In genomic region chr15:83740676-83741422, GRCm38 (mm10) we compare ENCODE assay signal across 10 mouse cellular contexts. TPM values are rescaled to one million over a fixed set of nuclear protein-coding genes. Genes with fewer than 3 reads are reported as not detected.
DNase-seq lines count a peak whose midpoint lies in the region; ATAC-seq lines count a peak whose summit lies in the region.
"Had no signal": no experiment of that assay in that cellular context is flagged by ENCODE, and none has a peak within 500 bp of the region (broad histone marks: within the 10 kb centered on the region; RNA-seq: fewer than 3 reads in every experiment).

No protein-coding gene starts in this region.

- no peak overlapping the region for H3K4me2 ChIP-seq in hindbrain, embryonic 13.5 days
- H3K4me2 ChIP-seq in embryonic facial prominence, embryonic 11.5 days (ENCODE audit: low read depth, low read length): no peak overlapping the region
- H3K4me2 ChIP-seq in neural tube, embryonic 11.5 days (ENCODE audit: low read depth): no peak overlapping the region

- no peak overlapping the region for H3K4me3 ChIP-seq in hindbrain, embryonic 10.5 days
- H3K4me3 ChIP-seq in hindbrain, embryonic 13.5 days: no peak overlapping the region
- no peak overlapping the region for H3K4me3 ChIP-seq in embryonic facial prominence, embryonic 11.5 days (ENCODE audit: low read depth, low read length)
- H3K4me3 ChIP-seq in neural tube, embryonic 11.5 days (ENCODE audit: low read depth, low read length): no peak overlapping the region

- ATAC-seq in hindbrain, embryonic 13.5 days (ENCODE audit: low FRiP score): no peak
- ATAC-seq in embryonic facial prominence, embryonic 11.5 days (replicated peaks; ENCODE audit: insufficient number of reproducible peaks, low FRiP score, low TSS enrichment, low read depth): peak; percentile 62
- no peak for ATAC-seq in neural tube, embryonic 11.5 days (ENCODE audit: insufficient read depth, low FRiP score, low TSS enrichment)

- peak overlapping the region; percentile 73 for H3K27ac ChIP-seq in hindbrain, embryonic 10.5 days
- no peak overlapping the region for H3K27ac ChIP-seq in hindbrain, embryonic 13.5 days
- H3K27ac ChIP-seq in embryonic facial prominence, embryonic 11.5 days (replicated peaks; ENCODE audit: low read depth, low read length): peak overlapping the region; percentile 65
- 0 out of 2 replicates have a peak overlapping the region, but pooled peaks have one; percentile 6 for H3K27ac ChIP-seq in neural tube, embryonic 11.5 days (ENCODE audit: low read depth, low read length)

- 26% methylated on average over 21 of the region's 21 CpGs for WGBS in hindbrain, embryonic 10.5 days
- 30% methylated on average over 21 of the region's 21 CpGs for WGBS in hindbrain, embryonic 13.5 days
- WGBS in embryonic facial prominence, embryonic 11.5 days: 10% methylated on average over 21 of the region's 21 CpGs
- 34% methylated on average over 21 of the region's 21 CpGs for WGBS in neural tube, embryonic 11.5 days

- no peak overlapping the region for H3K9ac ChIP-seq in hindbrain, embryonic 13.5 days
- no peak overlapping the region for H3K9ac ChIP-seq in embryonic facial prominence, embryonic 11.5 days (replicated peaks; ENCODE audit: low read length)
- H3K9ac ChIP-seq in neural tube, embryonic 11.5 days (ENCODE audit: low read length): peak overlapping the region; percentile 14; the same call in 1 of the 2 replicates

- H3K36me3 ChIP-seq in hindbrain, embryonic 10.5 days: no peaks in the 10 kb centered on the region
- no peaks in the 10 kb centered on the region for H3K36me3 ChIP-seq in hindbrain, embryonic 13.5 days
- H3K36me3 ChIP-seq in embryonic facial prominence, embryonic 11.5 days (replicated peaks; ENCODE audit: control insufficient read depth, insufficient read depth, low read depth, low read length): no peaks in the 10 kb centered on the region
- no peaks in the 10 kb centered on the region for H3K36me3 ChIP-seq in neural tube, embryonic 11.5 days (ENCODE audit: control insufficient read depth, insufficient read depth, low read length)

- H3K27me3 ChIP-seq in hindbrain, embryonic 10.5 days (ENCODE audit: insufficient read depth, poor library complexity, severe bottlenecking): peaks cover 8% of the 10 kb centered on the region
- peaks cover 10% of the 10 kb centered on the region for H3K27me3 ChIP-seq in hindbrain, embryonic 13.5 days
- no peaks in the 10 kb centered on the region for H3K27me3 ChIP-seq in embryonic facial prominence, embryonic 11.5 days (ENCODE audit: control insufficient read depth, insufficient read depth, low read length)
- H3K27me3 ChIP-seq in neural tube, embryonic 11.5 days (ENCODE audit: control insufficient read depth, insufficient read depth, low read length): no peaks in the 10 kb centered on the region

- H3K9me3 ChIP-seq in hindbrain, embryonic 10.5 days: no peaks in the 10 kb centered on the region
- H3K9me3 ChIP-seq in hindbrain, embryonic 13.5 days: no peaks in the 10 kb centered on the region
- no peaks in the 10 kb centered on the region for H3K9me3 ChIP-seq in embryonic facial prominence, embryonic 11.5 days (replicated peaks; ENCODE audit: control insufficient read depth, low read length)
- H3K9me3 ChIP-seq in neural tube, embryonic 11.5 days (ENCODE audit: control insufficient read depth, low read length): no peaks in the 10 kb centered on the region

- peak; percentile 56 for DNase-seq in hindbrain, embryonic 10.5 days (ENCODE audit: low spot score)
- DNase-seq in embryonic facial prominence, embryonic 11.5 days (ENCODE audit: low spot score): peak; percentile 91
- DNase-seq in kidney, postnatal 10 days: peak; percentile 55
- no peak for DNase-seq in neural tube, embryonic 11.5 days (ENCODE audit: low spot score)
- DNase-seq in testis, postnatal 10 days (ENCODE audit: low spot score): no peak
- DNase-seq in adrenal gland, postnatal 25 days: no peak
- no peak for DNase-seq in thymus, postnatal 10 days (ENCODE audit: low spot score in 2 of 2)

- peaks cover 45% of the 10 kb centered on the region for H3K4me1 ChIP-seq in hindbrain, embryonic 10.5 days (replicated peaks)
- H3K4me1 ChIP-seq in hindbrain, embryonic 13.5 days (replicated peaks): peaks cover 6% of the 10 kb centered on the region; the same call in 1 of the 2 replicates
- peaks cover 7% of the 10 kb centered on the region for H3K4me1 ChIP-seq in embryonic facial prominence, embryonic 11.5 days (ENCODE audit: control insufficient read depth, insufficient read depth, low read length)
- H3K4me1 ChIP-seq in neural tube, embryonic 11.5 days (ENCODE audit: control insufficient read depth, insufficient read depth, low read length): peaks cover 6% of the 10 kb centered on the region

RNA-seq across cellular contexts. Expression of gene Scube1, which starts 16.0 kb away (rescaled TPM):
- 62.6 and 70.5 TPM in 2 replicates for polyA plus RNA-seq in hindbrain, embryonic 10.5 days (2016; fragmentation: Nextera tagmentation; extraction: Ambion mirVana)
- 13.5 and 16.5 TPM in 2 replicates for polyA plus RNA-seq in hindbrain, embryonic 13.5 days (2015; fragmentation: Nextera tagmentation; extraction: Ambion mirVana)
- polyA plus RNA-seq in embryonic facial prominence, embryonic 11.5 days (2014; fragmentation: Nextera tagmentation; extraction: Ambion mirVana): 30.2 and 32.8 TPM in 2 replicates
- 32.1 and 32.9 TPM in 2 replicates for polyA plus RNA-seq in neural tube, embryonic 11.5 days (2014; fragmentation: Nextera tagmentation; extraction: Ambion mirVana)
- total RNA-seq in adrenal gland, postnatal 25 days (2021): 3.9 and 4.8 TPM in 2 replicates
- total RNA-seq: CH12.LX had no signal

RNA-seq across cellular contexts. Expression of gene Mpped1, which starts 38.4 kb away (rescaled TPM):
- polyA plus RNA-seq in hindbrain, embryonic 10.5 days (2016; fragmentation: Nextera tagmentation; extraction: Ambion mirVana): 5.5 TPM in 2 replicates
- 11.3 and 11.7 TPM in 2 replicates for polyA plus RNA-seq in hindbrain, embryonic 13.5 days (2015; fragmentation: Nextera tagmentation; extraction: Ambion mirVana)
- polyA plus RNA-seq in embryonic facial prominence, embryonic 11.5 days (2014; fragmentation: Nextera tagmentation; extraction: Ambion mirVana): 6.3 and 6.9 TPM in 2 replicates
- polyA plus RNA-seq in neural tube, embryonic 11.5 days (2014; fragmentation: Nextera tagmentation; extraction: Ambion mirVana): 5.1 and 5.3 TPM in 2 replicates
- not detected in 2 replicates for total RNA-seq in adrenal gland, postnatal 25 days (2021)
- polyA plus RNA-seq: liver, embryonic 16.5 days had no signal

Comparison
In these comparisons a context has a peak if more than half of its experiments do, and no peak if none do; other contexts are left out.
1. DNase-seq: peak in hindbrain, embryonic 10.5 days (single experiment), embryonic facial prominence, embryonic 11.5 days (single experiment) and kidney, postnatal 10 days (single experiment); none in neural tube, embryonic 11.5 days (single experiment), testis, postnatal 10 days (single experiment), adrenal gland, postnatal 25 days (single experiment) and thymus, postnatal 10 days (0 of 2).